Mouse (Mus musculus) midbrain, embryonic 16.5 days (tissue): ENCODE data around the gene Ciao1. TPM values are rescaled to one million over a fixed set of nuclear protein-coding genes. Genes with fewer than 3 reads are reported as not detected.
"Not testable (repeated sequence)": the region's sequence is repeated elsewhere in the genome, so short reads cannot be mapped to it uniquely, and the experiment has no call there.

Experiments used
- ATAC-seq: fragments of 200-750 bp; cut with Nextera tagmentation; 2 replicates; pipeline ENCODE4 v1.8.0; 2017; ENCODE audit warnings: moderate TSS enrichment
- H3K27ac ChIP-seq: fragments of 300-500 bp; sonication (generic); 2 replicates; pipeline ENCODE4 v1.5.1; 2014; ENCODE audit warnings: mild to moderate bottlenecking, low read length, mixed read lengths
- H3K27me3 ChIP-seq: fragments of 300-500 bp; sonication (generic); 2 replicates; pipeline ENCODE4 v1.6.1; 2014; ENCODE audit warnings: low read depth, low read length, mixed read lengths; ENCODE audit not compliant: control insufficient read depth, insufficient read depth
- H3K36me3 ChIP-seq: fragments of 300-500 bp; sonication (generic); 2 replicates; pipeline ENCODE4 v1.6.1; 2014; ENCODE audit warnings: mild to moderate bottlenecking, low read length, moderate library complexity, mixed read lengths; ENCODE audit not compliant: control insufficient read depth, insufficient read depth
- H3K4me1 ChIP-seq: fragments of 300-500 bp; sonication (generic); 2 replicates; pipeline ENCODE4 v1.6.1; 2014; ENCODE audit warnings: mild to moderate bottlenecking, low read length, mixed read lengths; ENCODE audit not compliant: control insufficient read depth, insufficient read depth
- H3K4me2 ChIP-seq: fragments of 300-500 bp; sonication (generic); 2 replicates; pipeline ENCODE4 v1.6.1; 2014; ENCODE audit warnings: mild to moderate bottlenecking, low read length, mixed read lengths
- H3K4me3 ChIP-seq: fragments of 300-500 bp; sonication (generic); 2 replicates; pipeline ENCODE4 v1.5.1; 2014; ENCODE audit warnings: low read depth, mild to moderate bottlenecking, low read length, moderate library complexity, mixed read lengths
- H3K9ac ChIP-seq: fragments of 300-500 bp; sonication (generic); 2 replicates; pipeline ENCODE4 v1.6.1; 2014; ENCODE audit warnings: low read depth, low read length, mixed read lengths
- H3K9me3 ChIP-seq: fragments of 300-500 bp; sonication (generic); replicated peaks from 2 replicates; pipeline ENCODE4 v1.6.1; 2014; ENCODE audit warnings: mild to moderate bottlenecking, low read length, mixed read lengths; ENCODE audit not compliant: control insufficient read depth, poor library complexity, severe bottlenecking
- WGBS: fragments of 180-500 bp; shearing (Covaris S2); extraction: QIAGEN DNeasy Blood & Tissue Kit; methylation state at CpG from one replicate; pipeline ENCODE4 v1.1.7; 2014; 5-methylcytosine and 5-hydroxymethylcytosine counted together
- polyA plus RNA-seq: library from polyadenylated mRNA; unstranded; fragments of >200 nt; fragmentation: Nextera tagmentation; extraction: Ambion mirVana; gene quantifications from 2 replicates; pipeline ENCODE4 v1.2.1, GENCODE M21; 2015

Ciao1 gene
- polyA plus RNA-seq, 1 experiment from 2014 or later, result 60.5 TPM

GRCm38 (mm10) chr2:127217746-127218145 lies 29.9 kb downstream of the Ciao1 start:
- no peaks in the 10 kb centered on the region for H3K9me3 ChIP-seq

GRCm38 (mm10) chr2:127210701-127211100 lies 36.9 kb downstream of the Ciao1 start:
- Histone ChIP-seq H3K4me3 (no peak overlapping the region), H3K27me3 (no peaks in the 10 kb centered on the region), H3K27ac (no peak overlapping the region), H3K4me1 (peaks cover 14% of the 10 kb centered on the region), H3K9me3 (no peaks in the 10 kb centered on the region), H3K9ac (no peak overlapping the region), H3K36me3 (peaks cover 21% of the 10 kb centered on the region), H3K4me2 (no peak overlapping the region)
- ATAC-seq, result no peak
- 96% methylated on average over 11 of the region's 11 CpGs for WGBS

More at GRCm38 (mm10) chr2:127217746-127218145, 29.9 kb downstream of the Ciao1 start:
- H3K27ac ChIP-seq, result no peak overlapping the region
- no peaks in the 10 kb centered on the region for H3K4me1 ChIP-seq
- no peak overlapping the region for H3K4me2 ChIP-seq
- WGBS, result 97% methylated on average over 5 of the region's 5 CpGs
- no peak for ATAC-seq
- H3K27me3 ChIP-seq, result no peaks in the 10 kb centered on the region
- peaks cover 56% of the 10 kb centered on the region for H3K36me3 ChIP-seq
- no peak overlapping the region for H3K9ac ChIP-seq
- H3K4me3 ChIP-seq, result no peak overlapping the region

GRCm38 (mm10) chr2:127208452-127208769 lies 39.2 kb downstream of the Ciao1 start:
- H3K9me3 ChIP-seq, result no peaks in the 10 kb centered on the region
- peak overlapping the region; percentile 89 for H3K4me2 ChIP-seq
- peak overlapping the region; percentile 67 for H3K9ac ChIP-seq
- peak overlapping the region; percentile 72 for H3K27ac ChIP-seq
- ATAC-seq, result peak; percentile 69
- H3K4me1 ChIP-seq, result peaks cover 14% of the 10 kb centered on the region
- WGBS, result under 1% methylated on average over 17 of the region's 17 CpGs
- H3K36me3 ChIP-seq, result peaks cover 12% of the 10 kb centered on the region
- no peaks in the 10 kb centered on the region for H3K27me3 ChIP-seq
- H3K4me3 ChIP-seq, result peak overlapping the region; percentile 58

- Histone ChIP-seq H3K4me1 (peaks cover 14% of the 10 kb centered on the region), H3K27me3 (no peaks in the 10 kb centered on the region), H3K27ac (peak within 1 kb of the TSS; percentile 72), H3K4me3 (peak within 1 kb of the TSS; percentile 58), H3K9me3 (no peaks in the 10 kb centered on the region), H3K36me3 (peaks cover 12% of the 10 kb centered on the region), H3K9ac (peak within 1 kb of the TSS; percentile 67), H3K4me2 (peak within 1 kb of the TSS; percentile 89)
- peak; percentile 99 for ATAC-seq
- 11% methylated on average over 36 of the region's 36 CpGs for WGBS
Observed at GRCm38 (mm10) chr2:127207547-127208451, 39.8 kb downstream of the Ciao1 start, which contains the start of the genes 1810024B03Rik and Snrnp200. TSS of gene 1810024B03Rik (minus strand) at chr2:127208280. TSS of gene Snrnp200 (plus strand) at chr2:127208386.

- no peak overlapping the region for H3K4me3 ChIP-seq
- H3K9me3 ChIP-seq, result no peaks in the 10 kb centered on the region
- peaks cover 8% of the 10 kb centered on the region; the same call in 1 of the 2 replicates for H3K36me3 ChIP-seq
- H3K27me3 ChIP-seq, result no peaks in the 10 kb centered on the region
- WGBS, result 94% methylated on average over 2 of the region's 2 CpGs
- H3K9ac ChIP-seq, result no peak overlapping the region
- peaks cover 14% of the 10 kb centered on the region for H3K4me1 ChIP-seq
- no peak overlapping the region for H3K4me2 ChIP-seq
- no peak overlapping the region for H3K27ac ChIP-seq
- ATAC-seq, result no peak
Observed at GRCm38 (mm10) chr2:127206916-127207315, 40.7 kb downstream of the Ciao1 start.

GRCm38 (mm10) chr2:127205936-127206335 lies 41.7 kb downstream of the Ciao1 start:
- not testable (repeated sequence) for H3K4me2 ChIP-seq, ATAC-seq, H3K9me3 ChIP-seq, H3K36me3 ChIP-seq, H3K9ac ChIP-seq, H3K4me3 ChIP-seq, H3K27me3 ChIP-seq, H3K27ac ChIP-seq
- 87% methylated on average over 4 of the region's 4 CpGs for WGBS
- peaks cover 14% of the 10 kb centered on the region for H3K4me1 ChIP-seq

GRCm38 (mm10) chr2:127204932-127205331 lies 42.7 kb downstream of the Ciao1 start:
- Histone ChIP-seq H3K9ac (no peak overlapping the region), H3K27me3 (no peaks in the 10 kb centered on the region), H3K4me1 (peaks cover 12% of the 10 kb centered on the region), H3K36me3 (0 out of 2 replicates have a peak, but pooled peaks cover 3% of the 10 kb centered on the region), H3K4me3 (no peak overlapping the region), H3K9me3 (no peaks in the 10 kb centered on the region), H3K27ac (no peak overlapping the region), H3K4me2 (no peak overlapping the region)
- 33% methylated on average over 3 of the region's 3 CpGs for WGBS
- no peak for ATAC-seq
